Mouse (Mus musculus) limb, embryonic 14.5 days (tissue): ENCODE results near the gene Mmp20. TPM values are rescaled to one million over a fixed set of nuclear protein-coding genes. Genes with fewer than 3 reads are reported as not detected.

ENCODE experiments used
- ATAC-seq: fragments of 200-750 bp; cut with Nextera tagmentation; 2 replicates; pipeline ENCODE4 v1.8.0; 2017; ENCODE audit warnings: low read depth, moderate number of reproducible peaks, moderate TSS enrichment; ENCODE audit not compliant: low FRiP score
- DNase-seq: peaks from one replicate; pipeline ENCODE4 v3.0.0-alpha.2; 2015; ENCODE audit warnings: low spot score
- H3K27ac ChIP-seq: fragments of 300-500 bp; sonication (generic); replicated peaks from 2 replicates; pipeline ENCODE4 v1.5.1; 2014; ENCODE audit warnings: low read depth, mild to moderate bottlenecking, low read length, moderate library complexity, mixed read lengths
- H3K27me3 ChIP-seq: fragments of 300-500 bp; sonication (generic); 2 replicates; pipeline ENCODE4 v1.6.1; 2014; ENCODE audit warnings: low read length, mixed read lengths; ENCODE audit not compliant: control insufficient read depth, insufficient read depth
- H3K36me3 ChIP-seq: fragments of 300-500 bp; sonication (generic); 2 replicates; pipeline ENCODE4 v1.6.1; 2014; ENCODE audit warnings: mild to moderate bottlenecking, low read length, moderate library complexity, mixed read lengths; ENCODE audit not compliant: control insufficient read depth, insufficient read depth
- H3K4me1 ChIP-seq: fragments of 300-500 bp; sonication (generic); 2 replicates; pipeline ENCODE4 v1.6.1; 2014; ENCODE audit warnings: antibody characterized with exemption, low read length, mixed read lengths; ENCODE audit not compliant: control insufficient read depth, insufficient read depth
- H3K4me2 ChIP-seq: fragments of 300-500 bp; sonication (generic); replicated peaks from 2 replicates; pipeline ENCODE4 v1.6.1; 2014; ENCODE audit warnings: low read depth, mild to moderate bottlenecking, low read length, moderate library complexity; ENCODE audit not compliant: severe bottlenecking
- H3K4me3 ChIP-seq: fragments of 300-500 bp; sonication (generic); replicated peaks from 2 replicates; pipeline ENCODE4 v1.5.1; 2014; ENCODE audit warnings: low read length
- H3K9ac ChIP-seq: fragments of 300-500 bp; sonication (generic); 2 replicates; pipeline ENCODE4 v1.6.1; 2014; ENCODE audit warnings: mild to moderate bottlenecking, low read depth, low read length, moderate library complexity; ENCODE audit not compliant: severe bottlenecking
- H3K9me3 ChIP-seq: fragments of 300-500 bp; sonication (generic); 2 replicates; pipeline ENCODE4 v1.6.1; 2016; ENCODE audit warnings: low read length; ENCODE audit not compliant: control insufficient read depth
- POLR2A ChIP-seq: fragments of 200-500 bp; IDR thresholded peaks from 2 replicates; pipeline ENCODE4 v1.8.0; 2012; ENCODE audit warnings: inconsistent platforms, mild to moderate bottlenecking, moderate library complexity, borderline replicate concordance; ENCODE audit not compliant: insufficient read depth, insufficient read length; ENCODE audit errors: extremely low read depth
- WGBS: fragments of 180-500 bp; shearing (Covaris S2); extraction: QIAGEN DNeasy Blood & Tissue Kit; methylation state at CpG from one replicate; pipeline ENCODE4 v1.1.7; 2014; 5-methylcytosine and 5-hydroxymethylcytosine counted together
- polyA plus RNA-seq, 2 experiments: library from polyadenylated mRNA; depleted of rRNA in 1 of 2; stranded (reverse) in 1 of 2; unstranded in 1 of 2; fragments of >200 nt; fragmentation: Nextera tagmentation in 1 of 2; extraction: Ambion mirVana in 1 of 2; gene quantifications; 2 replicates each; pipeline versions ENCODE4 v1.2.1 to v1.2.3; 2012 to 2014

The Mmp20 gene
- polyA plus RNA-seq, 2 experiments, result 0.08 TPM; not detected in 1

- H3K27me3 ChIP-seq, result no peaks in the 10 kb centered on the region
- no peak overlapping the region for H3K4me2 ChIP-seq
- H3K36me3 ChIP-seq, result no peaks in the 10 kb centered on the region
- no peak for TF ChIP-seq POLR2A
- no peaks in the 10 kb centered on the region for H3K9me3 ChIP-seq
- no peaks in the 10 kb centered on the region for H3K4me1 ChIP-seq
- ATAC-seq (no peak), DNase-seq (no peak)
- no peak overlapping the region for H3K9ac ChIP-seq
- no peak overlapping the region for H3K27ac ChIP-seq
- 55% methylated on average over 6 of the region's 6 CpGs for WGBS
- H3K4me3 ChIP-seq, result no peak overlapping the region
Observed at GRCm38 (mm10) chr9:7689799-7690198, 61.8 kb downstream of the Mmp20 start.

- Histone ChIP-seq H3K27ac (no peak within 1 kb of the TSS), H3K9ac (no peak within 1 kb of the TSS), H3K4me2 (no peak within 1 kb of the TSS), H3K4me3 (no peak within 1 kb of the TSS), H3K4me1 (no peaks in the 10 kb centered on the region), H3K36me3 (no peaks in the 10 kb centered on the region), H3K27me3 (no peaks in the 10 kb centered on the region), H3K9me3 (no peaks in the 10 kb centered on the region)
- DNase-seq (no peak), ATAC-seq (no peak)
- WGBS, result 33% methylated on average over 1 of the region's 1 CpGs
- no peak for TF ChIP-seq POLR2A
Observed at GRCm38 (mm10) chr9:7691790-7692189, 63.8 kb downstream of the Mmp20 start, which contains the start of gene Mmp7. Mmp7 (plus strand) TSS chr9:7692090.

GRCm38 (mm10) chr9:7693961-7694360, 65.9 kb downstream of the Mmp20 start:
- no peaks in the 10 kb centered on the region for H3K27me3 ChIP-seq
- no peak for TF ChIP-seq POLR2A
- H3K9ac ChIP-seq, result no peak overlapping the region
- no peak for ATAC-seq
- H3K4me2 ChIP-seq, result no peak overlapping the region
- H3K4me1 ChIP-seq, result no peaks in the 10 kb centered on the region
- no peaks in the 10 kb centered on the region for H3K9me3 ChIP-seq
- H3K4me3 ChIP-seq, result no peak overlapping the region
- 40% methylated on average over 3 of the region's 3 CpGs for WGBS
- DNase-seq, result no peak
- no peak overlapping the region for H3K27ac ChIP-seq
- H3K36me3 ChIP-seq, result no peaks in the 10 kb centered on the region

- Histone ChIP-seq H3K9ac (no peak overlapping the region), H3K9me3 (no peaks in the 10 kb centered on the region), H3K4me1 (no peaks in the 10 kb centered on the region), H3K27me3 (no peaks in the 10 kb centered on the region), H3K36me3 (no peaks in the 10 kb centered on the region), H3K27ac (no peak overlapping the region), H3K4me3 (no peak overlapping the region), H3K4me2 (no peak overlapping the region)
- TF ChIP-seq POLR2A, result no peak
- ATAC-seq (no peak), DNase-seq (peak; percentile 63)
- WGBS, result 41% methylated on average over 3 of the region's 3 CpGs
Observed at GRCm38 (mm10) chr9:7695646-7696045, 67.6 kb downstream of the Mmp20 start.

- no peak for TF ChIP-seq POLR2A
- ATAC-seq (no peak), DNase-seq (no peak)
- Histone ChIP-seq H3K4me3 (no peak overlapping the region), H3K27ac (no peak overlapping the region), H3K4me2 (no peak overlapping the region), H3K9ac (no peak overlapping the region), H3K27me3 (no peaks in the 10 kb centered on the region), H3K9me3 (no peaks in the 10 kb centered on the region), H3K4me1 (no peaks in the 10 kb centered on the region), H3K36me3 (no peaks in the 10 kb centered on the region)
- WGBS, result 70% methylated on average over 6 of the region's 6 CpGs
Observed at GRCm38 (mm10) chr9:7708698-7709097, 80.7 kb downstream of the Mmp20 start.

GRCm38 (mm10) chr9:7711196-7711595, 83.2 kb downstream of the Mmp20 start:
- DNase-seq, result no peak
- Histone ChIP-seq H3K9me3 (no peaks in the 10 kb centered on the region), H3K4me3 (no peak overlapping the region), H3K27ac (no peak overlapping the region), H3K36me3 (no peaks in the 10 kb centered on the region), H3K9ac (no peak overlapping the region), H3K4me1 (no peaks in the 10 kb centered on the region), H3K4me2 (no peak overlapping the region), H3K27me3 (no peaks in the 10 kb centered on the region)
- ATAC-seq, result no peak
- no peak for TF ChIP-seq POLR2A
- WGBS, result 72% methylated on average over 4 of the region's 4 CpGs
